In genomic region chr7:36679866-36680458, GRCm38 (mm10) we compare ENCODE assay signal across 9 mouse cellular contexts. TPM values are rescaled to one million over a fixed set of nuclear protein-coding genes. Genes with fewer than 3 reads are reported as not detected.
DNase-seq lines count a peak whose midpoint lies in the region; ATAC-seq and TF ChIP-seq lines count a peak whose summit lies in the region.
"Had no signal": no experiment of that assay in that cellular context is flagged by ENCODE, and none has a peak within 500 bp of the region (broad histone marks: within the 10 kb centered on the region; RNA-seq: fewer than 3 reads in every experiment).

No protein-coding gene starts in this region.

- ATAC-seq in lung, embryonic 14.5 days (ENCODE audit: insufficient read depth): peak; percentile 73; the same call in 1 of the 2 replicates
- ATAC-seq in heart, embryonic 13.5 days (ENCODE audit: extremely low read depth, insufficient number of reproducible peaks, low FRiP score, low TSS enrichment): no peak
- ATAC-seq in lung, embryonic 16.5 days (ENCODE audit: low read depth): peak; percentile 69
- ATAC-seq in stomach, embryonic 15.5 days (ENCODE audit: insufficient read depth, low FRiP score, low read depth): 0 out of 2 replicates have a peak, but pooled peaks have one; percentile 14

- H3K27ac ChIP-seq in lung, embryonic 14.5 days (ENCODE audit: low read depth): no peak overlapping the region
- H3K27ac ChIP-seq in heart, embryonic 13.5 days (replicated peaks): no peak overlapping the region
- no peak overlapping the region for H3K27ac ChIP-seq in lung, embryonic 16.5 days (ENCODE audit: low read length)
- no peak overlapping the region for H3K27ac ChIP-seq in stomach, embryonic 15.5 days
- H3K27ac ChIP-seq: liver, embryonic 14.5 days had no signal

- peak overlapping the region; percentile 62 for H3K4me2 ChIP-seq in lung, embryonic 14.5 days
- peak overlapping the region; percentile 64 for H3K4me2 ChIP-seq in heart, embryonic 13.5 days
- H3K4me2 ChIP-seq in lung, embryonic 16.5 days (ENCODE audit: low read depth, low read length): peak overlapping the region; percentile 57
- H3K4me2 ChIP-seq in stomach, embryonic 15.5 days: peak overlapping the region; percentile 49

- 0 out of 2 replicates have a peak overlapping the region, but pooled peaks have one; percentile 13 for H3K9ac ChIP-seq in lung, embryonic 14.5 days
- no peak overlapping the region for H3K9ac ChIP-seq in heart, embryonic 13.5 days
- 0 out of 2 replicates have a peak overlapping the region, but pooled peaks have one; percentile 8 for H3K9ac ChIP-seq in lung, embryonic 16.5 days (ENCODE audit: low read length)
- H3K9ac ChIP-seq in stomach, embryonic 15.5 days: no peak overlapping the region
- H3K9ac ChIP-seq: liver, embryonic 14.5 days had no signal

- H3K4me1 ChIP-seq in lung, embryonic 14.5 days (ENCODE audit: insufficient read depth): no peaks in the 10 kb centered on the region; the same call in 1 of the 2 replicates
- no peaks in the 10 kb centered on the region for H3K4me1 ChIP-seq in lung, adult 2 months (ENCODE audit: control insufficient read depth, insufficient read depth, low read length)
- peaks cover 14% of the 10 kb centered on the region for H3K4me1 ChIP-seq in heart, embryonic 13.5 days
- peaks cover 6% of the 10 kb centered on the region for H3K4me1 ChIP-seq in lung, embryonic 16.5 days (replicated peaks; ENCODE audit: control insufficient read depth, insufficient read depth, low read length)
- no peaks in the 10 kb centered on the region for H3K4me1 ChIP-seq in stomach, embryonic 15.5 days

- no peak for TF ChIP-seq CTCF in lung, embryonic 14.5 days (IDR thresholded peaks at IDR 0.05; ENCODE audit: low read depth)
- TF ChIP-seq CTCF in lung, adult 2 months (IDR thresholded peaks at IDR 0.05; ENCODE audit: insufficient read depth, low read length): no peak

- TF ChIP-seq POLR2A in lung, adult 2 months (IDR thresholded peaks at IDR 0.05; ENCODE audit: borderline replicate concordance, extremely low read depth, low read depth, low read length): no peak

- no peaks in the 10 kb centered on the region for H3K36me3 ChIP-seq in lung, embryonic 14.5 days (ENCODE audit: insufficient read depth)
- no peaks in the 10 kb centered on the region for H3K36me3 ChIP-seq in heart, embryonic 13.5 days
- no peaks in the 10 kb centered on the region for H3K36me3 ChIP-seq in lung, embryonic 16.5 days (ENCODE audit: control insufficient read depth, insufficient read depth, low read length)
- no peaks in the 10 kb centered on the region for H3K36me3 ChIP-seq in stomach, embryonic 15.5 days

- no peaks in the 10 kb centered on the region for H3K9me3 ChIP-seq in lung, embryonic 14.5 days (ENCODE audit: low read depth, low read length)
- H3K9me3 ChIP-seq in heart, embryonic 13.5 days: no peaks in the 10 kb centered on the region
- H3K9me3 ChIP-seq in lung, embryonic 16.5 days (ENCODE audit: control insufficient read depth, low read length): no peaks in the 10 kb centered on the region
- no peaks in the 10 kb centered on the region for H3K9me3 ChIP-seq in stomach, embryonic 15.5 days

- DNase-seq in lung, embryonic 14.5 days: peak; percentile 69
- no peak for DNase-seq in lung, adult 2 months
- no peak for DNase-seq in adrenal gland, adult (ENCODE audit: inconsistent age in 2 of 2, low spot score in 1 of 2)
- no peak for DNase-seq in T-cell, adult 2 months (ENCODE audit: low spot score)
- no peak for DNase-seq in adrenal gland, adult 8-10 months

- peaks cover 18% of the 10 kb centered on the region for H3K27me3 ChIP-seq in lung, embryonic 14.5 days (ENCODE audit: insufficient read depth, low read length)
- H3K27me3 ChIP-seq in heart, embryonic 13.5 days (replicated peaks): peaks cover 68% of the 10 kb centered on the region
- H3K27me3 ChIP-seq in lung, embryonic 16.5 days (ENCODE audit: control insufficient read depth, insufficient read depth, low read depth, low read length): peaks cover 14% of the 10 kb centered on the region
- peaks cover 12% of the 10 kb centered on the region; the same call in 1 of the 2 replicates for H3K27me3 ChIP-seq in stomach, embryonic 15.5 days (replicated peaks)

- H3K4me3 ChIP-seq in lung, embryonic 14.5 days (ENCODE audit: low read depth, low read length): peak overlapping the region; percentile 21
- H3K4me3 ChIP-seq in lung, adult 2 months (replicated peaks; ENCODE audit: extremely low read depth, low read depth, low read length): no peak overlapping the region
- peak overlapping the region; percentile 38 for H3K4me3 ChIP-seq in heart, embryonic 13.5 days
- peak overlapping the region; percentile 22 for H3K4me3 ChIP-seq in lung, embryonic 16.5 days (ENCODE audit: low read length)
- peak overlapping the region; percentile 16; the same call in 1 of the 2 replicates for H3K4me3 ChIP-seq in stomach, embryonic 15.5 days (replicated peaks)

- WGBS in lung, embryonic 14.5 days: 2% methylated on average over 18 of the region's 18 CpGs
- 2% methylated on average over 18 of the region's 18 CpGs for WGBS in lung, adult 2 months
- whole genome bisulfite sequencing in heart, embryonic 13.5 days: 1% methylated on average over 17 of the region's 18 CpGs
- 1% methylated on average over 18 of the region's 18 CpGs for WGBS in lung, embryonic 16.5 days
- 2% methylated on average over 18 of the region's 18 CpGs for WGBS in stomach, embryonic 15.5 days

RNA-seq across cellular contexts. Expression of gene Tshz3, which starts 18.0 kb away (rescaled TPM):
- polyA plus RNA-seq in lung, embryonic 14.5 days (2014; fragmentation: Nextera tagmentation; extraction: Ambion mirVana): 21.1 and 23.3 TPM in 2 replicates
- polyA plus RNA-seq in lung, adult 2 months (2012; rRNA removed): 3.2 and 5.1 TPM in 2 replicates
- polyA plus RNA-seq in heart, embryonic 13.5 days (2015; fragmentation: Nextera tagmentation; extraction: Ambion mirVana): 2.7 TPM in 2 replicates
- polyA plus RNA-seq in lung, embryonic 16.5 days (2015; fragmentation: Nextera tagmentation; extraction: Ambion mirVana): 11.5 and 12.1 TPM in 2 replicates
- polyA plus RNA-seq in stomach, embryonic 15.5 days (2015; fragmentation: Nextera tagmentation; extraction: Ambion mirVana): 14.3 and 16.2 TPM in 2 replicates
- 1 to 10 TPM; 4.4 to 7.5 (median 5.4) TPM for total RNA-seq in adrenal gland, adult 8-10 months (2022)

Comparison
In these comparisons a context has a peak if more than half of its experiments do, and no peak if none do; other contexts are left out.
1. H3K9ac ChIP-seq: peak in lung, embryonic 14.5 days (single experiment) and lung, embryonic 16.5 days (single experiment); none in heart, embryonic 13.5 days (single experiment) and stomach, embryonic 15.5 days (single experiment).
2. Peak in every context shown above with its lines, with median percentiles within 50 percentile points of each other: H3K4me2 ChIP-seq.